Mouse (Mus musculus) cerebellum, postnatal 4 days (tissue): ENCODE data around the gene Ess2.

Experiments used
- DNase-seq, 2 experiments: peaks; one replicate each; pipeline ENCODE4 v3.0.0; 2022; ENCODE audit warnings: low spot score in 2 of 2, mixed read lengths in 1 of 2

Ess2 gene

DNA sequence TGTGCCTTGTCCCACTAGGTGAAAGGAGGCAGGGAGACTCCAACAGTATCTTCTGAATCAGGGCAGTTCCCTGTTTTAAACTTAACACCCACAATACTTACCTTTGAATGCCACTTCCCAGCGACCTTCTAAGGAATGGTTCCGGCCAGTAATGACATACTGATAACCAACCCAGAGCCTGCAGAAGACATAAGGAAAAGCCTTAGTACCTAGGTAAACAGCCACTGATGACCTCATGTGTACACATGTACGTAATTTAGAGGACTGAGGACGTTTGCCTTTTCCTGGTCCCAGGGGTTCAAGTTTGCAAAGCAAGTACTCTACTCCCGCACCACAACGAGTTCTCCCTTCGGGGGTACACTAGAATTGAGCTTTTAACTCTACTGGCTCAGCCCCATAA lies 54.0 kb downstream of the Ess2 start:
- no peak for DNase-seq

DNA sequence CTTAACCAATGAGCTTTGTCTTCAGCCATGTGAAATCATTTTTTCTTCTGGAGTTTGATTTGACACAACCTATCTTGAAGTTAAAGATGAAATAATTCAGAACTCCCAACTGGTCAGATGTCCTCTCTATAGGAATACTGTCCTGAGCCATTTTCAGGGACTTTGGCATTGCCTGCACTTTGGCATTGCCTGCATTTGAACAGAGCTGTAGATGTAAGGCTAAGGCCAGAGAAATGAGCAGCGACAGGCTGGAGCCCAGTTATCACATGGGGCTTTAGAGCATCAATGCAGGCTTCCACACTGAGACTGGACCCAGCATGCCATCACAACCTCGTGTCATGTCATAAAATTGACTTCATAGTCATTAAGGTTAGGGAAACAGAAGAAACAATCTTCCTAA lies 57.9 kb downstream of the Ess2 start:
- no peak for DNase-seq

DNA sequence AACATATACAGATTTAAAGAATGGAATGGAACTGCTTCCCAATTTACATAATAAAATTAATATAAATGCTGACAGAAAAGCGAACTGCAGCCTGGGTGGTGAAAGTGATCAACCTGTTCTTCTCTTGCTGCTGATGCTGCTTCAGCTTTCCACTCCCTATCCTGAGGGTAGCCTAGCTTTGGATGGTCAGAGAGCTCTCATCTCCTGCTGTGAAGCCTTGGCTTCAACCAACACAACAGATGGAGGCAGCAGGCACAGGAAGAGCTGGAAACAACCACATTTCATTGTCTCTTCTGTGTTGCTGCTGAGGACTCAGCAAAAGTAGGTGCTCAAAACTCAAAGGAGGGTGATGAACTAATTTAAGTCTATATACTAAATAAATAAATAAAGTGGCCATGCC lies 59.3 kb downstream of the Ess2 start:
- DNase-seq, result peak in 1 of 2 experiments; percentile 49

DNA sequence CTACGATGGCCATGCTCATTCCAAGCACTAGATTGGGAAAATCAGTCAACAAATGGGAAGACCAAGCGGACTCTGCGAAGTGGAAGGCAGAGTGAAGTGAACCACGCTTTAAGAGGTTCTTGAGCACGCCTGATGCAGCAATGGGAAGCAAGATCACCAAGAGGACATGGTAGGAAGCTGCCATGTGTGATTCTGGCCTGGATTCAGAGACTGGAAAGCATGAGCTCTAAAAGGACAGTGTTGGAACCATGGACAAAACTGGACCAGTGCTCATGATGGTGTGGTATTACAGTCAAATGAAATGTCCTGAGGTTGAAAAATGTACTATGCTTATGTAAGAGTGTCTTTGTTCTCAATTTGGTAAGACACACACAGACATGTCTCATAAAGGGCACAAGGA lies 59.8 kb downstream of the Ess2 start:
- no peak for DNase-seq
